Mouse (Mus musculus) cerebellum, postnatal 10 days (tissue): ENCODE measurements around the gene Gm9736.
A peak's percentile ranks its signal among the peaks of the same experiment; 100 is the strongest.
"Not testable (repeated sequence)": the region's sequence is repeated elsewhere in the genome, so short reads cannot be mapped to it uniquely, and the experiment has no call there.

Source experiments
- DNase-seq, 2 experiments: peaks; one replicate each; pipeline ENCODE4 v3.0.0; 2021; ENCODE audit warnings: mixed read lengths in 2 of 2

Gm9736 gene

GRCm38 (mm10) chr10:77751254-77751653 is at the start of gene Gm9736:
Gm9736 (minus strand) TSS chr10:77751354.
- not testable (repeated sequence) for DNase-seq

GRCm38 (mm10) chr10:77798921-77799508 is 47.9 kb upstream of the Gm9736 start, which contains the start of gene Gm19668:
Gm19668 (minus strand) TSS chr10:77799133.
- no peak for DNase-seq

GRCm38 (mm10) chr10:77798164-77798920 is 47.2 kb upstream of the Gm9736 start:
- peak; percentile 53 to 61 for DNase-seq

- no peak for DNase-seq
These were observed 46.5 kb upstream of the Gm9736 start for GRCm38 (mm10) chr10:77797677-77798076.

- no peak for DNase-seq
These were observed 43.8 kb upstream of the Gm9736 start, which contains the start of gene Gm9639 for GRCm38 (mm10) chr10:77794976-77795375. Gm9639 (minus strand) TSS chr10:77795076.

- no peak for DNase-seq
These were observed 37.5 kb upstream of the Gm9736 start for GRCm38 (mm10) chr10:77788621-77789020.

GRCm38 (mm10) chr10:77787876-77788275 is 36.7 kb upstream of the Gm9736 start, which contains the start of gene Gm7137:
Gm7137 (minus strand) TSS chr10:77788200.
- DNase-seq: peak; percentile 26 to 31

- not testable (repeated sequence) for DNase-seq
These were observed 32.2 kb upstream of the Gm9736 start for GRCm38 (mm10) chr10:77783396-77783795.

GRCm38 (mm10) chr10:77782442-77782841 is 31.3 kb upstream of the Gm9736 start, which contains the start of gene Gm3250:
Gm3250 (minus strand) TSS chr10:77782542.
- DNase-seq: not testable (repeated sequence)

- not testable (repeated sequence) for DNase-seq
These were observed 25.7 kb upstream of the Gm9736 start, which contains the start of gene Gm7138 for GRCm38 (mm10) chr10:77776844-77777243. Gm7138 (minus strand) TSS chr10:77776944.

GRCm38 (mm10) chr10:77772142-77772541 is 21.0 kb upstream of the Gm9736 start:
- not testable (repeated sequence) for DNase-seq

- not testable (repeated sequence) for DNase-seq
These were observed 20.1 kb upstream of the Gm9736 start, which contains the start of gene Gm3238 for GRCm38 (mm10) chr10:77771225-77771624. Gm3238 (minus strand) TSS chr10:77771325.

GRCm38 (mm10) chr10:77769727-77770126 is 18.6 kb upstream of the Gm9736 start:
- DNase-seq: no peak

GRCm38 (mm10) chr10:77759582-77759981 is 8.4 kb upstream of the Gm9736 start, which contains the start of gene Gm3233:
Gm3233 (minus strand) TSS chr10:77759682.
- not testable (repeated sequence) for DNase-seq

- DNase-seq: no peak
These were observed 2.3 kb upstream of the Gm9736 start for GRCm38 (mm10) chr10:77753448-77753847.

GRCm38 (mm10) chr10:77752312-77752711 is 1.2 kb upstream of the Gm9736 start:
- DNase-seq: not testable (repeated sequence)

- peak; percentile 57 to 64 for DNase-seq
These were observed 468 bp downstream of the Gm9736 start for GRCm38 (mm10) chr10:77750686-77751085.

GRCm38 (mm10) chr10:77741924-77742688 is 9.0 kb downstream of the Gm9736 start, which contains the start of gene Gm18596:
Gm18596 (minus strand) TSS chr10:77742638.
- peak; percentile 76 to 78 for DNase-seq

- no peak for DNase-seq
These were observed 12.2 kb downstream of the Gm9736 start for GRCm38 (mm10) chr10:77738929-77739328.

- DNase-seq: no peak
These were observed 15.2 kb downstream of the Gm9736 start for GRCm38 (mm10) chr10:77735928-77736327.

- peak; percentile 20 to 21 for DNase-seq
These were observed 21.9 kb downstream of the Gm9736 start for GRCm38 (mm10) chr10:77729241-77729640.

GRCm38 (mm10) chr10:77728280-77728679 is 22.9 kb downstream of the Gm9736 start:
- DNase-seq: peak; percentile 19 to 21

GRCm38 (mm10) chr10:77726186-77726585 is 25.0 kb downstream of the Gm9736 start, which contains the start of gene Gm10100:
Gm10100 (plus strand) TSS chr10:77726486.
- DNase-seq: peak in 1 of 2 experiments; percentile 25
